Mouse (Mus musculus): Measurements from ENCODE around the gene Fcrlb.

Fcrlb gene

GRCm38 (mm10) chr1:170863033-170863432 is 49.7 kb downstream of the Fcrlb start:
- Histone ChIP-seq H3K9me3 (ENCODE audit: low read length) (no peaks in the 10 kb centered on the region), H3K27me3 (ENCODE audit: insufficient read depth, low read length) (no peaks in the 10 kb centered on the region), H3K4me1 (replicated peaks; ENCODE audit: low read depth, low read length) (peaks cover 16% of the 10 kb centered on the region), H3K4me3 (replicated peaks; ENCODE audit: low read length) (no peak overlapping the region), H3K36me3 (ENCODE audit: insufficient read depth, low read length) (0 out of 2 replicates have a peak, but pooled peaks cover 2% of the 10 kb centered on the region)
- TF ChIP-seq NANOG (IDR thresholded peaks at IDR 0.05; ENCODE audit: borderline replicate concordance, low read length): no peak
- no peak for TF ChIP-seq CTCF (conservative IDR thresholded peaks at IDR 0.05; ENCODE audit: low read length)

GRCm38 (mm10) chr1:170862435-170862717 is 50.4 kb downstream of the Fcrlb start:
- Histone ChIP-seq H3K4me3 (replicated peaks; ENCODE audit: low read length) (no peak overlapping the region), H3K4me1 (replicated peaks; ENCODE audit: low read depth, low read length) (peaks cover 16% of the 10 kb centered on the region), H3K36me3 (ENCODE audit: insufficient read depth, low read length) (0 out of 2 replicates have a peak, but pooled peaks cover 2% of the 10 kb centered on the region), H3K27me3 (ENCODE audit: insufficient read depth, low read length) (no peaks in the 10 kb centered on the region), H3K9me3 (ENCODE audit: low read length) (no peaks in the 10 kb centered on the region)
- TF ChIP-seq CTCF (conservative IDR thresholded peaks at IDR 0.05; ENCODE audit: low read length) (no peak), NANOG (IDR thresholded peaks at IDR 0.05; ENCODE audit: borderline replicate concordance, low read length) (no peak), POU5F1 (IDR thresholded peaks at IDR 0.05; ENCODE audit: borderline replicate concordance, low read length) (no peak)

DNA sequence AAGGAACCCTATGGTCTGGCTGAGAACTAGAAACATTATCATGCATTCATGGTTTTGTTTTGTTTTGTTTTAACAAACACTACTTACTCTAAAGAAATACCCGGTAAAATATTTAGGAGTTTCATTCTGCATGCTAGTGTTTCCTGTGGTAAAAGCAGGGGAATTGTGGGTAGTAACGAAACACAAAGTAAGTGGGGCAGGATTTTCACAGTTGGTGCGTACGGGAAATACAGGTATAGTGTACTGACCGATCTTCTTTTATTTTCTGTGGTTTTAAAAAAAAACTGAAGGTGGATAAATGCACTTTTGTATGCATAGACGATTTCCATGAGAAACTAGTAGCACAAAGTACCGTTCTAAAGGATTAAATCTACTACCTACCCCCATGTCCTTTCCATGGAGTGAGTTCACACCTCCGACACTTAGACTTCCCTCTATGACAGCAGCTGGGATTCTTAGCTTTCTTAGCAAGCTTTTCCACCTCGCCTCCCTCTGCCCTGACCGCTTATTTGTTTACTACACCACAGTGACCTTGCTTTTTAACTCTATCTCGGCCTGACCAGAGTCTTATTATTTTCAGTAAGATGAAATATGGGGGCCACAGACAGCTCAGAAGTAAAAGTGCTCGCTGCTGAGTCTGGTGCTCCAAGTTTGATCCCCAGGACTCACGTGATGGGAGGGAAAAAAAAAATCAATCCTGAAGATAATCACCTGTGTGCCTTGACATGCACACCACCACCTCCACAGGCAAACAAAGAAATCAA is 50.9 kb downstream of the Fcrlb start:
- no peak for TF ChIP-seq CTCF (conservative IDR thresholded peaks at IDR 0.05; ENCODE audit: low read length)
- TF ChIP-seq POU5F1 (IDR thresholded peaks at IDR 0.05; ENCODE audit: borderline replicate concordance, low read length): no peak
- no peak for TF ChIP-seq NANOG (IDR thresholded peaks at IDR 0.05; ENCODE audit: borderline replicate concordance, low read length)
- Histone ChIP-seq H3K9me3 (ENCODE audit: low read length) (no peaks in the 10 kb centered on the region), H3K36me3 (ENCODE audit: insufficient read depth, low read length) (0 out of 2 replicates have a peak, but pooled peaks cover 2% of the 10 kb centered on the region), H3K4me1 (replicated peaks; ENCODE audit: low read depth, low read length) (peaks cover 16% of the 10 kb centered on the region), H3K27me3 (ENCODE audit: insufficient read depth, low read length) (no peaks in the 10 kb centered on the region), H3K4me3 (replicated peaks; ENCODE audit: low read length) (no peak overlapping the region)

DNA sequence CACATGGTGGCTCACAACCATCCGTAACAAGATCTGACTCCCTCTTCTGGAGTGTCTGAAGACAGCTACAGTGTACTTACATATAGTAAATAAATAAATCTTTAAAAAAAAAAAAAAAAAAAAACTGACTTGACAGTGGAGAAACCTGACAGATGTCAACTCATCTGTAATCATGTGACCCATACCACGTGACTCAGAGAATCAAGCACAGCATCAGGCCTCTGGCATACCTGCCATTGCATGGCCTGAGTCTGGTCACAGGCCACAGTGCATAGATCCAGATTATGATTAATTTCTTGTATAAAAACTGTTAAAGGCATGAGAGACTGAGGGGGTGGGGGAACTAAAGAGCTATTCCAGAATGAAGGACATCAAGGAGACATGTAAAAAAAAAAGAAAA is 53.9 kb downstream of the Fcrlb start:
- Histone ChIP-seq H3K36me3 (ENCODE audit: insufficient read depth, low read length) (peaks cover 10% of the 10 kb centered on the region; the same call in 1 of the 2 replicates), H3K4me3 (replicated peaks; ENCODE audit: low read length) (no peak overlapping the region), H3K4me1 (replicated peaks; ENCODE audit: low read depth, low read length) (peaks cover 3% of the 10 kb centered on the region; the same call in 1 of the 2 replicates), H3K9me3 (ENCODE audit: low read length) (no peaks in the 10 kb centered on the region), H3K27me3 (ENCODE audit: insufficient read depth, low read length) (no peaks in the 10 kb centered on the region)
- no peak for TF ChIP-seq CTCF (conservative IDR thresholded peaks at IDR 0.05; ENCODE audit: low read length)
- no peak for TF ChIP-seq NANOG (IDR thresholded peaks at IDR 0.05; ENCODE audit: borderline replicate concordance, low read length)
- no peak for TF ChIP-seq POU5F1 (IDR thresholded peaks at IDR 0.05; ENCODE audit: borderline replicate concordance, low read length)

GRCm38 (mm10) chr1:170857369-170857768 is 55.4 kb downstream of the Fcrlb start:
- Histone ChIP-seq H3K4me1 (replicated peaks; ENCODE audit: low read depth, low read length) (peaks cover 3% of the 10 kb centered on the region; the same call in 1 of the 2 replicates), H3K36me3 (ENCODE audit: insufficient read depth, low read length) (peaks cover 20% of the 10 kb centered on the region), H3K27me3 (ENCODE audit: insufficient read depth, low read length) (no peaks in the 10 kb centered on the region), H3K4me3 (replicated peaks; ENCODE audit: low read length) (no peak overlapping the region), H3K9me3 (ENCODE audit: low read length) (no peaks in the 10 kb centered on the region)
- TF ChIP-seq CTCF (conservative IDR thresholded peaks at IDR 0.05; ENCODE audit: low read length) (no peak), POU5F1 (IDR thresholded peaks at IDR 0.05; ENCODE audit: borderline replicate concordance, low read length) (no peak)

All from E14TG2a.4 (cell line).